Mouse (Mus musculus) sigmoid colon, adult 10 weeks (tissue): ENCODE results near the gene Yju2. TPM values are rescaled to one million over a fixed set of nuclear protein-coding genes. Genes with fewer than 3 reads are reported as not detected.

Source experiments
- polyA plus RNA-seq: library from polyadenylated mRNA; stranded (reverse); fragments of 350-450 nt; fragmentation: Illumina TruSeq; extraction: RNeasy Lipid Tissue Mini Kit (QIAGEN cat#74804); gene quantifications from one replicate; pipeline ENCODE4 v1.2.3, GENCODE M21; 2014; ENCODE audit warnings: low read depth, low replicate concordance

The Yju2 gene
- polyA plus RNA-seq: 0.57 TPM

DNA sequence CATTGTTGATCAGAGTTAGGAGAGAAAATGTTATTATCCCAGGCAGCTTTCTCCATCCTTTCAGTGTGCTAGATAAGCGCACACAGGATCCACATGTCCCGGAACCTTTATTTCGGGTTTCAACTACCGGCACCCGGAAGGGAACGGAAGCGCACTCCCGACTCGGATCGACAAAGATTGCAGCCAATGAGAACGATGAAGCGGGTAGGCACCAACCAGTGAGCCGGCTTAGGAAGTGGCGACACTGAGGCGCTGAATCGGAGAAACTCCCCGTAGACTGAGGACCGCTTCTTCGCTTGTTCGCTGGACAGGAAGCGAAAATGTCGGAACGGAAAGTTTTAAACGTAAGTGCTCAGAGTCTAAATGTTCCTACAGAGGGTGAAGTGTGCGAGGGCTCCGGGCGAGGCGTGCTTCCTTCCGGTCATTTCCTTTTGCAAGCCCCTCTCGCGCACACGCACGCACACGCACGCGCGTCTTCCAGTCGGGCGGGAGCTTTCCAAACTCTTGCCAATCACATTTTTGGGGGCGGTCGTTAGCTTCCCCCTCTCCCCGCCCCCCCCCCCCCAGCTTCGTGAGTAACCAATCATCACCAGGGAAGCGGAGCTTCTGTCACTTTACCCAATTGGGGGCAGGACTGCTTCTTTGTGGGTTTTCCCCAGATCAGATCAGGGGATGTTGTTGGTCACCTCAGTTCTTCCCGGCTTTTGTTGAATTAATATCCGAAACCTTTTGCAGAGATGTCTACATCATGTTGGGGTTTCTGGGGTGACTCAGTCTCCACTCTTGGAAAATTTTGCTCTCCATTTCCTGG is at the start of gene Yju2:
Yju2 (plus strand) TSS at position 182 of the 811 bp plus-strand sequence.

GRCm38 (mm10) chr17:55949400-55949799 is 9.5 kb upstream of the Yju2 start, which contains the start of gene Zfp119b:
Gene Zfp119b, minus strand, starts transcription at chr17:55949500.

GRCm38 (mm10) chr17:55952447-55953027 is 6.4 kb upstream of the Yju2 start, which contains the start of gene Ebi3:
Gene Ebi3, plus strand, starts transcription at chr17:55952640.

DNA sequence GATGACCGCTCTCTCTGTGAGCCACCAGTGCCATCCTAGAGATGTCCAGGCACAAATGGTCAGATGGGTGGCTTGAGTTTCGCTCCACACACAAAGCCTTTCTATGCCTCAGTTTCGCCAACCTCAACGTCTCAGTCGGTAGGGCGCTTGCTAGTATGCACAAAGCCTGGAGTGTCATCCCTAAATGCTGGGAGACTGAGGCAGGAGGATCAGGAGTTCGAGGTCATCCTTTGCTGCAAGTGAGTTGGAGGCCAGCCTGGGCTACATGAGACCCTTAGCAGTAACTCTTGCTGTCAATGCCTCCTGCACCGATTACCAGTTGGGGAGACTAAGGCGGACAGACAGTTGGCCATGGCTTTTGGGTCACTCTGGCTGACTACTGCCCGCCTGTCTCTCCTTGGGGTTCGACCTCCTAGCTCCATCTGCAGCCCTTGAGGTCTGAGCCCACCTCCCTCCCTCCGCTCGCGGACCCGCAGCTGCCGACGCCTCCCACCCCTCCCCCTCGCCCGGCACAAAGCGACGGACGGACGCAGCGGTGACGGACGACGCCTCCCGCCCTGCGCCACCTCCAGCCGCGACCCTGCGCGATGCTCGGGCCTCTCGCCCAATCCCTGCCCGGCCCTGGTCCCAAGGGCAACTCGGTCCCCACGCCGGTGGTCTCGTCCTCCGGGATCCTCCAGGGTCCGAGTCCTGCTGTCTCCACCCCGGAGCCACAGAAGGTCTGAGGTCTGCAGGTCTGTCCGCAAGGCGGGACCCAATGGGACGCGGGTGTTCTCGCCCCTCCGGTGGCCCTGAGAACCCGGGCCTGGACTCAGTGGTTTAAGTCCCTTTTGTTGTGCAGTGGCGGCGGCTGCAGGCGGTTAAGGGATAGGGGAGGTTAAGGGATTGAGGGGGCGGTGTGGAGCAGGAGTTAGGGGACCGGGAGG is 11.3 kb downstream of the Yju2 start, which contains the start of gene Shd:
Shd (plus strand) TSS at position 502 of the 926 bp plus-strand sequence.

GRCm38 (mm10) chr17:55986030-55986961 is 27.4 kb downstream of the Yju2 start, which contains the start of gene Fsd1:
Gene Fsd1, plus strand, starts transcription at chr17:55986509.

DNA sequence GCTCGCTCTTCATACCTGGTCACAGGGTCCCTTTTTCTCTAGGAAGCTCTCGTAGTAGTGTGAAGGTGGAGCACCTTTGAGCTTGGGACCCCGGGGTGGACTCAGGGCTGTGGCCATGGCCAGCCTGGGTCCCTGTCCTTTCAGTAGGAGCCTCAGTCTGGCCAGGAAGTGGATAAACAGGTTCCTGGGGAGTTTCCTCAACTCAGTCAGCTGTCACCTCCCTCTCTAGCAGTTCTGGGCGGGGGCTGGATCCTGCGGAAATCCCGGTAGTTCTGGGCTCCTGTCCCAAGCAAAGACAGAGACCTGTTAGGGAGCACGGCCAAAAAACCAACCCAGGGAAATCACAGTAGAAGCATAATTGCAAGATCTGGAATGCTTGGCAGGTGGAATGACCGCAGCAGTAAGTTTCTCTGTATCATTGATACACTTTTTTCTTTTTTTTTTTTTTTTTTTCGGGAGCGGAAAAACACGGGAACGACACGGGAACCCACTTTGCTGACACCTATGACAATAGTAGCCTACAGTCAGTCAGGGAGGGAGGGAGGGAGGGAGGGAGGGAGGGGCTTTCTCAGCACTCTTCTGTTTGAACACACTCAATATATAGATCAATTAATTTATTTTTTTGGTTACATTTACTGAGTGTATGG is 46.6 kb downstream of the Yju2 start, which contains the start of the genes Stap2 and Mpnd:
Stap2 (minus strand) TSS at position 170 of the 647 bp plus-strand sequence.
Mpnd (plus strand) TSS at position 297 of the 647 bp plus-strand sequence.

Other genes starting within 250 kb of the Yju2 start
- 31.4 TPM for gene Pot1b, start 246.5 kb upstream of the Yju2 start, polyA plus RNA-seq
- gene Adgre4, start 209.1 kb upstream of the Yju2 start, polyA plus RNA-seq: 2.5 TPM
- gene Zfp119a, start 80.2 kb upstream of the Yju2 start, polyA plus RNA-seq: 33.9 TPM
- 46.1 TPM for gene Zfp959, start 67.0 kb upstream of the Yju2 start, polyA plus RNA-seq
- gene Zfp119b, start 9.6 kb upstream of the Yju2 start, polyA plus RNA-seq: 26.7 TPM
- 0.54 TPM for gene Ebi3, start 6.5 kb upstream of the Yju2 start, polyA plus RNA-seq
- gene Shd, start 11.4 kb downstream of the Yju2 start, polyA plus RNA-seq: not detected
- gene Fsd1, start 27.4 kb downstream of the Yju2 start, polyA plus RNA-seq: not detected
- gene Stap2, start 46.5 kb downstream of the Yju2 start, polyA plus RNA-seq: 13.5 TPM
- not detected for gene Mpnd, start 46.6 kb downstream of the Yju2 start, polyA plus RNA-seq
- gene Sh3gl1, start 77.5 kb downstream of the Yju2 start, polyA plus RNA-seq: 0.79 TPM
- gene Chaf1a, start 81.3 kb downstream of the Yju2 start, polyA plus RNA-seq: 0.44 TPM
- gene Ubxn6, start 115.9 kb downstream of the Yju2 start, polyA plus RNA-seq: 23.9 TPM
- gene Hdgfl2, start 120.5 kb downstream of the Yju2 start, polyA plus RNA-seq: 2.7 TPM
- 1.4 TPM for gene Plin4, start 150.7 kb downstream of the Yju2 start, polyA plus RNA-seq
- not detected for gene Plin5, start 158.5 kb downstream of the Yju2 start, polyA plus RNA-seq
- gene Lrg1, start 162.9 kb downstream of the Yju2 start, polyA plus RNA-seq: not detected
- gene Sema6b, start 181.2 kb downstream of the Yju2 start, polyA plus RNA-seq: not detected
- 2.0 TPM for gene Tnfaip8l1, start 203.4 kb downstream of the Yju2 start, polyA plus RNA-seq
- gene Mydgf, start 224.8 kb downstream of the Yju2 start, polyA plus RNA-seq: 13.5 TPM